Mouse (Mus musculus) myocyte (in vitro differentiated cells): ENCODE data around the gene Rps19bp1.

Experiments used
- CEBPB ChIP-seq: IDR thresholded peaks from 2 replicates; pipeline ENCODE4 v1.6.1; 2011; ENCODE audit warnings: mild to moderate bottlenecking, moderate library complexity; ENCODE audit not compliant: poor library complexity, insufficient read depth, severe bottlenecking
- E2F4 ChIP-seq: IDR thresholded peaks from one replicate; pipeline ENCODE4 v1.6.1; 2011; ENCODE audit warnings: mild to moderate bottlenecking, control low read depth, moderate library complexity; ENCODE audit not compliant: insufficient read depth
- MAX ChIP-seq: IDR thresholded peaks from one replicate; pipeline ENCODE4 v1.6.1; 2011; ENCODE audit warnings: low read depth, mild to moderate bottlenecking, control low read depth
- MYOG ChIP-seq, 3 experiments: IDR thresholded peaks; one replicate each; pipeline ENCODE4 v1.6.1; 2011; ENCODE audit warnings: control low read depth in 2 of 3, low read depth in 2 of 3, mild to moderate bottlenecking in 2 of 3; ENCODE audit not compliant: insufficient read length in 2 of 3, control insufficient read depth in 1 of 3, insufficient read depth in 1 of 3
- POLR2A ChIP-seq: IDR thresholded peaks from one replicate; pipeline ENCODE4 v1.6.1; 2011; ENCODE audit warnings: low read depth, mild to moderate bottlenecking, control low read depth, moderate library complexity; ENCODE audit not compliant: insufficient read length
- POLR2AphosphoS2 ChIP-seq: IDR thresholded peaks from one replicate; pipeline ENCODE4 v1.6.1; 2011; ENCODE audit warnings: low read depth, control low read depth; ENCODE audit not compliant: insufficient read length
- TCF12 ChIP-seq: IDR thresholded peaks from one replicate; pipeline ENCODE4 v1.6.1; 2011; ENCODE audit warnings: mild to moderate bottlenecking, control low read depth; ENCODE audit not compliant: poor library complexity, insufficient read depth, severe bottlenecking
- USF1 ChIP-seq: IDR thresholded peaks from one replicate; pipeline ENCODE4 v1.6.1; 2011; ENCODE audit warnings: low read depth, mild to moderate bottlenecking, control low read depth, moderate library complexity

DNA sequence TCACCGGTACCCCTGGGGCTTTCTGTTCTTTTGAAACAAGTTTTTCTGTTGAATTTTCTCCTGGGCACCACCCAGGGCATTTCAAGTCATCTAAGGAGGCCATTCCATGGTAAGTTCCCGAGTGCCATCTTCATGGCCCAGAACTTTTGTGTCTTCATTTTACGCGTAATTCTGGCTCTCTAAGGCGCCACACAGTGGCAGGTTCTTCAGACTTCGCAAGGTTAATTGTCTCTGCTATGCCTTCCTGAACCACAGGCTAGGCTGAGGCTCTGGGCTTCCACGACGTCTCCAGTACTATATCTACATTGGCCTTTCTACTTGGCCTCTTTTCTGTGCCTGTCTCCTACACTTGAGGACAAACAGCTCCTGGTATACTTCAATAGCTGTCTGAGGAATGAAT, 43.1 kb downstream of the Rps19bp1 start:
- TF ChIP-seq MAX (no peak), POLR2A (no peak), TCF12 (no peak), E2F4 (no peak), CEBPB (no peak), POLR2AphosphoS2 (no peak), MYOG (IDR thresholded peaks at IDR 0.05; ENCODE audit: control insufficient read depth in 1 of 3, insufficient read depth in 1 of 3, insufficient read length in 2 of 3, low read depth in 2 of 3) (no peak), USF1 (no peak)
